Mouse (Mus musculus): ENCODE data around the gene Tshz2.

GRCm38 (mm10) chr2:169758120-169758519 lies 125.3 kb downstream of the Tshz2 start:
- TF ChIP-seq POLR2A (IDR thresholded peaks at IDR 0.05; ENCODE audit: borderline replicate concordance, extremely low read depth, insufficient read depth, insufficient read length, poor library complexity, severe bottlenecking) (no peak), CTCF (IDR thresholded peaks at IDR 0.05; ENCODE audit: borderline replicate concordance, extremely low read depth, insufficient read depth, insufficient read length) (no peak)
